Mouse (Mus musculus): Measurements from ENCODE around the gene Jak2. TPM values are rescaled to one million over a fixed set of nuclear protein-coding genes. Genes with fewer than 3 reads are reported as not detected.

Jak2 gene
- polyA plus RNA-seq, 1 experiment from 2014 or later: 14.4 TPM

GRCm38 (mm10) chr19:29356281-29356680 is 104.7 kb downstream of the Jak2 start:
- WGBS: 86% methylated on average over 11 of the region's 11 CpGs
- no peak overlapping the region for H3K9ac ChIP-seq (ENCODE audit: low read depth, low read length)
- H3K27ac ChIP-seq (ENCODE audit: low read length): no peak overlapping the region

DNA sequence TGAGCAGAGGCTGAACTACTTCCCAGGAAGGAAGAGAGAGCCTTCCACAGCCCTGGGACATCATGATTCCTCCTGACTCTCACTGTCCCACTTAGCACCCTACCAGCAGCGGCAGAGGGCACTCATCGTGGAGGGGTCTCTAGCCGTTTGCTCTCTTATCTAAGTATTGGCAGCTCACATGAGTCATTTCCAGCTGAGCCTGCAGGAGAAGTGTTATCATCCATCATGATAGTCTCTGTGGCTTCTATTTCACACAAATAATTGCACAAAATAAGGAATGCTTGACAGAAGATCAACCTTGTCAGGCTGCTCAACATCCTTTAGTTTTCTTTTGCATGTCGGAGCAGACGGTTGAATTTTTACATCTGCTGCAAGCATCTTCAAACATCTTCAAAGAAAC is 108.6 kb downstream of the Jak2 start:
- Histone ChIP-seq H3K36me3 (ENCODE audit: control insufficient read depth, insufficient read depth, low read length) (no peaks in the 10 kb centered on the region), H3K9me3 (replicated peaks; ENCODE audit: control insufficient read depth, low read length, poor library complexity, severe bottlenecking) (no peaks in the 10 kb centered on the region), H3K27ac (ENCODE audit: low read length) (no peak overlapping the region), H3K27me3 (ENCODE audit: control insufficient read depth, insufficient read depth, low read depth, low read length) (no peaks in the 10 kb centered on the region), H3K4me2 (ENCODE audit: low read length) (no peak overlapping the region), H3K4me3 (ENCODE audit: low read depth, low read length) (no peak overlapping the region), H3K4me1 (ENCODE audit: control insufficient read depth, insufficient read depth, low read length) (peaks cover 21% of the 10 kb centered on the region), H3K9ac (ENCODE audit: low read depth, low read length) (no peak overlapping the region)
- ATAC-seq: no peak
- WGBS: 88% methylated on average over 5 of the region's 5 CpGs

More at GRCm38 (mm10) chr19:29356281-29356680, 104.7 kb downstream of the Jak2 start:
- Histone ChIP-seq H3K4me1 (ENCODE audit: control insufficient read depth, insufficient read depth, low read length) (peaks cover 21% of the 10 kb centered on the region), H3K36me3 (ENCODE audit: control insufficient read depth, insufficient read depth, low read length) (no peaks in the 10 kb centered on the region; the same call in none of the 2 replicates), H3K27me3 (ENCODE audit: control insufficient read depth, insufficient read depth, low read depth, low read length) (no peaks in the 10 kb centered on the region), H3K4me3 (ENCODE audit: low read depth, low read length) (no peak overlapping the region), H3K4me2 (ENCODE audit: low read length) (no peak overlapping the region), H3K9me3 (replicated peaks; ENCODE audit: control insufficient read depth, low read length, poor library complexity, severe bottlenecking) (no peaks in the 10 kb centered on the region)
- ATAC-seq: no peak

- H3K9ac ChIP-seq (ENCODE audit: low read depth, low read length): peak overlapping the region; percentile 80
- peak overlapping the region; percentile 67 for H3K4me3 ChIP-seq (ENCODE audit: low read depth, low read length)
- no peaks in the 10 kb centered on the region for H3K36me3 ChIP-seq (ENCODE audit: control insufficient read depth, insufficient read depth, low read length)
- WGBS: 2% methylated on average over 33 of the region's 33 CpGs
- H3K27ac ChIP-seq (ENCODE audit: low read length): peak overlapping the region; percentile 75
- H3K9me3 ChIP-seq (replicated peaks; ENCODE audit: control insufficient read depth, low read length, poor library complexity, severe bottlenecking): no peaks in the 10 kb centered on the region
- peak overlapping the region; percentile 63 for H3K4me2 ChIP-seq (ENCODE audit: low read length)
- no peaks in the 10 kb centered on the region for H3K27me3 ChIP-seq (ENCODE audit: control insufficient read depth, insufficient read depth, low read depth, low read length)
- H3K4me1 ChIP-seq (ENCODE audit: control insufficient read depth, insufficient read depth, low read length): peaks cover 18% of the 10 kb centered on the region
- peak; percentile 100 for ATAC-seq
These were observed 110.0 kb downstream of the Jak2 start for GRCm38 (mm10) chr19:29361468-29362130.

DNA sequence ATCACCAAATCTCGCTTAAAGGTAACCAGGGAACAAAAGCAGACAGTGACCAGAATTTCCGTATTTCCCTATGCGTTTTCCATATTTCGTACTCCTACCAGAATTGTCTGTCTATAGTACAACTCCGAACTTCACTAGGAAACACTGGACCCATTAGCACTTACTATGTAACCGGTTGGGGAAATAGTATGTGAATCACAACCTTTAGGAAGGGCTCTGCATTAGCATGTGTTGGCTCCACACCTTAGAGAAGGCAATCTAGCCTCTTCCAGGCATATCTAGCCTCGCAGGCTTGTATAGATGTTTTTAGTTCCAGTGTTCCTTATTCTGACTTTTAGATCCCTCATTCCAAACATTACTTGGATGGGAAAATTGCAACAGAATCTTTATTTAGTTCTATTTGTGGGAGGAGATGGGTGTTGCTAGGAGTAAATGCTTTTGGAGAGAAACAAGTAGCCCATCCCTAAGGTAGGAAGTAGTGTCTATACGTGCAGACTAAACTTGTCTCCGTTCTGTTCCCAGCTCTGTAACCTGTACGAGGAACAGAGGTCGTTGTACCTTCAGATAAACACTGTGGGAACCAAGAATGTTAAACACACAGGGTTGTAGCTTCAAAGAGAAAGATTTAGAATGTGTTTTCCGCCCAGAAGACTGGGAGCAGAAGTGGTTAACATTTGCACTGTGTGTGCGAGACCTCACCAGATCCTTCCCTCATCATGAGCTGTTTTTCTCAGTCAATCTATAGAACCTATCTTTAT is 110.7 kb downstream of the Jak2 start:
- Histone ChIP-seq H3K4me3 (ENCODE audit: low read depth, low read length) (peak overlapping the region; percentile 67), H3K4me2 (ENCODE audit: low read length) (peak overlapping the region; percentile 63), H3K9me3 (replicated peaks; ENCODE audit: control insufficient read depth, low read length, poor library complexity, severe bottlenecking) (no peaks in the 10 kb centered on the region), H3K27ac (ENCODE audit: low read length) (peak overlapping the region; percentile 75), H3K27me3 (ENCODE audit: control insufficient read depth, insufficient read depth, low read depth, low read length) (no peaks in the 10 kb centered on the region), H3K4me1 (ENCODE audit: control insufficient read depth, insufficient read depth, low read length) (peaks cover 24% of the 10 kb centered on the region), H3K36me3 (ENCODE audit: control insufficient read depth, insufficient read depth, low read length) (no peaks in the 10 kb centered on the region), H3K9ac (ENCODE audit: low read depth, low read length) (peak overlapping the region; percentile 80)
- peak; percentile 61; the same call in 1 of the 2 replicates for ATAC-seq
- 49% methylated on average over 13 of the region's 13 CpGs for WGBS

Other genes with a start within 250 kb of the Jak2 start
- 64.3 and 75.1 TPM in 2 replicates for gene Ak3, start 203.9 kb upstream of the Jak2 start, polyA plus RNA-seq (2015; fragmentation: Nextera tagmentation; extraction: Ambion mirVana)
- gene Rcl1, start 150.5 kb upstream of the Jak2 start, polyA plus RNA-seq (2015; fragmentation: Nextera tagmentation; extraction: Ambion mirVana): 35.2 and 39.4 TPM in 2 replicates
- gene Insl6, start 73.5 kb downstream of the Jak2 start, polyA plus RNA-seq (2015; fragmentation: Nextera tagmentation; extraction: Ambion mirVana): 0.82 and 1.4 TPM in 2 replicates
- gene Rln1, start 82.8 kb downstream of the Jak2 start, polyA plus RNA-seq (2015; fragmentation: Nextera tagmentation; extraction: Ambion mirVana): 3.7 and 4.3 TPM in 2 replicates
- gene Plgrkt, start 115.6 kb downstream of the Jak2 start, polyA plus RNA-seq (2015; fragmentation: Nextera tagmentation; extraction: Ambion mirVana): 82.4 and 84.1 TPM in 2 replicates
- gene Cd274, start 115.6 kb downstream of the Jak2 start, polyA plus RNA-seq (2015; fragmentation: Nextera tagmentation; extraction: Ambion mirVana): 0.71 and 0.93 TPM in 2 replicates
- not detected in 2 replicates for gene Pdcd1lg2, start 159.1 kb downstream of the Jak2 start, polyA plus RNA-seq (2015; fragmentation: Nextera tagmentation; extraction: Ambion mirVana)